Mouse (Mus musculus) liver, adult 2 months (tissue): ENCODE measurements at regions not wholly inside any gene's neighbourhood (a gene's known extent, or its start where the extent isn't known, plus 50 kb on each side); places are given as distances from the start of the nearest gene placed in this dataset.

ENCODE experiments used
- CTCF ChIP-seq: fragments of 200-500 bp; IDR thresholded peaks from 2 replicates; pipeline ENCODE4 v1.5.1; 2011; ENCODE audit warnings: low read depth, low read length, control low read depth
- POLR2A ChIP-seq: fragments of 200-500 bp; IDR thresholded peaks from 2 replicates; pipeline ENCODE4 v1.6.1; 2011; ENCODE audit warnings: low read length, control low read depth; ENCODE audit not compliant: insufficient read depth; ENCODE audit errors: extremely low read depth

DNA sequence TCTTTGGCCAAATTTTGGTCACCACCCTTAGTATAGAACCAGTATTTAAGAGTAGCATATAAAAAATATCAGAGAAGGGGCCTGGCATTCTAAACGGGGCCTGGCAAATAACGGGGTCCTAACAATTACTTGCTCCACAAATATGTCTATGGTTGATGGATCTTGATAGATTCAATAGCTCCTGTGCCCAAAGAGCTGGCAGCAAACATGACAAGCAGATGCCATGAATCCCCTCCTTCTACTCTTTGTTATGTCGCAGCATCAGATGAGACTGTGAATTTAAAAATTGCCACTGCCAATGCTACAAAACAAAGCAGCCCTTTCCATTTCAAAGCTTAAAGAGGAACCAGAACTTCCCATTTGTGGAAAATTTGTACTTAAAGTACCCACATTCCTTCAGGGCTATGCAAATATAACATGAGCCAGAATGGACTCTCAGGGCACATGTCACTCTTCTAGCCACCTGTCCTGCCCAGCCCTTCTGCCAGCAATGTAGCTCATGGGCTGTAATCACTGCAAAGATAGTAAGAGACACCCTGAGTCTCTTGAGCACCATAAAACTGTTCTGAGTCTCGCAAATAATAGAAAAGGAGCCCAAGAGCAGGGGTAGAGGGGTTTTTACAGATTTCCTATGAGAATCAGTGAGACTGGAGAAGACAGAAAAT, 342.4 kb upstream of the Kirrel3 start:
- TF ChIP-seq CTCF (no peak), POLR2A (no peak)
